Mouse (Mus musculus): Measurements from ENCODE around the gene Tigit. TPM values are rescaled to one million over a fixed set of nuclear protein-coding genes. Genes with fewer than 3 reads are reported as not detected.

Tigit gene
- polyA plus RNA-seq, 1 experiment from 2014 or later = not detected

DNA sequence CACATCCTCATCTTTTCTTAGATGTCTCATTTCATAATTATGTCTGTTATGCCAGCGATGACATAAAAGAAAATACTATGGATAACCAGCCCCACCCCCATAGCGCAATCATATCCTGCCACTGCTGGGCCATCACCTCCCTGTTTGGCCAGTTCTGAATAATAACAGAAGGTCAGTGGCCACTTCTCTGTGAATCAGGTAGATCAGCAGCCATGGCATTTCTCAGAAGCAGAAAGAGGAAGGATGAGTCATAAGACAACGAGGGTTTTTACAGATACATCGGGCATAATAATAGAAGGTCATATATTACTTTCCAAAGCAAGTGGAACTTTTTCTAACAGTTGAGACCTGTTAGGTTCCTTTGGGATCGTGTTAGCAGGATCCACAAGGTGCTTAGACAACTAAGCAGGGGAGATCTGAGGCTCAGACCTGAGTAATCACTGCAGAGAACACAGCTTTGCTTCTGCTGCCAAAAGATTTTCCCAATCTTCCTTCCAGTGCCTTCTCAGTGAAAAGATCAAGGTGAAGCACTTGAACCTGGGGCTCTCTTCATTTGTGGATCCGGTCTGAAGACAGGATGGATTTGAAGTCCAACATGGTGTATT, 8.7 kb downstream of the Tigit start:
- H3K4me2 ChIP-seq (replicated peaks; ENCODE audit: low read depth, low read length) = no peak overlapping the region
- no peaks in the 10 kb centered on the region for H3K9me3 ChIP-seq (ENCODE audit: low read length)
- no peak for ATAC-seq
- DNase-seq (ENCODE audit: low spot score) = no peak
- H3K4me3 ChIP-seq (ENCODE audit: low read depth, low read length) = no peak overlapping the region
- no peaks in the 10 kb centered on the region for H3K36me3 ChIP-seq (ENCODE audit: insufficient read depth, low read length)
- WGBS = 76% methylated on average over 6 of the region's 6 CpGs
- no peak for TF ChIP-seq CTCF (IDR thresholded peaks at IDR 0.05)
- TF ChIP-seq EP300 (IDR thresholded peaks at IDR 0.05) = no peak
- H3K9ac ChIP-seq (replicated peaks; ENCODE audit: low read depth) = no peak overlapping the region
- H3K27ac ChIP-seq (ENCODE audit: low read length) = no peak overlapping the region
- no peaks in the 10 kb centered on the region for H3K27me3 ChIP-seq (replicated peaks; ENCODE audit: insufficient read depth, low read length)
- no peaks in the 10 kb centered on the region for H3K4me1 ChIP-seq (ENCODE audit: insufficient read depth, low read depth, low read length)

DNA sequence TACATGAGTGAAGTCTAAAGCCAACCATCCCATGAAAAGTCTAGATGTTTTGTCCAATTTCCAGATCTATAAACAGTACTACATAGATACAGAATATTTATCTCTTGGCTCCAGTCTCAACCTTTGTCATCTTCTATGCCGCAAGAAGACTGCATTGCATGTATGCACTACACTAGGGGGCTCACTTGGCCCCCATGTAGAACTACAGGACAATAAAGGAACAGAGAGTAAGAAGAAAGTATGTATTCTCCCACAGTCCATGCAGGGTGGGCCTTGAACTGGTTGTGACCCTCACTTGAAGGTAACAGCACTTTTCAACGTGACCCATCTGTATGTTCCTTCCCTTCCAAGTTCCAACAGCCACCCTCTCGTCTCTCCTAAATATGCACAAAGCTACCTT, 9.7 kb downstream of the Tigit start:
- Histone ChIP-seq H3K9me3 (ENCODE audit: low read length) (no peaks in the 10 kb centered on the region), H3K27me3 (replicated peaks; ENCODE audit: insufficient read depth, low read length) (no peaks in the 10 kb centered on the region), H3K4me3 (ENCODE audit: low read depth, low read length) (no peak overlapping the region), H3K4me1 (ENCODE audit: insufficient read depth, low read depth, low read length) (no peaks in the 10 kb centered on the region), H3K27ac (ENCODE audit: low read length) (no peak overlapping the region), H3K4me2 (replicated peaks; ENCODE audit: low read depth, low read length) (no peak overlapping the region), H3K36me3 (ENCODE audit: insufficient read depth, low read length) (no peaks in the 10 kb centered on the region), H3K9ac (replicated peaks; ENCODE audit: low read depth) (no peak overlapping the region)
- ATAC-seq (no peak), DNase-seq (ENCODE audit: low spot score) (no peak)
- no peak for TF ChIP-seq CTCF (IDR thresholded peaks at IDR 0.05)
- no peak for TF ChIP-seq EP300 (IDR thresholded peaks at IDR 0.05)
- WGBS = 83% methylated on average over 3 of the region's 3 CpGs

DNA sequence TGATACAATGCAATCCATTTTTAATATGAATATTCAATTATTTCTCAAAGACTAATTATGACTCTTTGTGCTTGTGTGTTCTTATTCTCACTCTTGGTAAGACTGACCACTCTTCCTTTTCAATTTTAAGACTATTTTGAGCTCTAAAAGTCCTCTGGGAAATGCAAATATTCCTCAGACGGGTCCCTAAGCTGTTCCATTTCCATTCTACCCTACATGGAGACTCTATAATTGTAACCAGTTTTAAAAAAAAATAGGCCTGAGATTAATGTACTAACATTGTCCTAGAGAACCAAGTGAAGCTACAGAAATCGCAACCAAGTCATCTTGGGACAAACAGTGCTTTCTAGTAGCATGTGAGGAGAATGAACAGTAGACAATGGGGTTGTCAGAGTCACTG, 10.7 kb downstream of the Tigit start:
- ATAC-seq = no peak
- no peaks in the 10 kb centered on the region for H3K4me1 ChIP-seq (ENCODE audit: insufficient read depth, low read depth, low read length)
- H3K4me3 ChIP-seq (ENCODE audit: low read depth, low read length) = no peak overlapping the region
- no peaks in the 10 kb centered on the region for H3K36me3 ChIP-seq (ENCODE audit: insufficient read depth, low read length)
- WGBS = 74% methylated on average over 2 of the region's 2 CpGs
- H3K27me3 ChIP-seq (replicated peaks; ENCODE audit: insufficient read depth, low read length) = no peaks in the 10 kb centered on the region
- no peak overlapping the region for H3K4me2 ChIP-seq (replicated peaks; ENCODE audit: low read depth, low read length)
- TF ChIP-seq CTCF (IDR thresholded peaks at IDR 0.05) (no peak), EP300 (IDR thresholded peaks at IDR 0.05) (no peak)
- H3K9ac ChIP-seq (replicated peaks; ENCODE audit: low read depth) = no peak overlapping the region
- DNase-seq (ENCODE audit: low spot score) = no peak
- H3K9me3 ChIP-seq (ENCODE audit: low read length) = no peaks in the 10 kb centered on the region
- H3K27ac ChIP-seq (ENCODE audit: low read length) = no peak overlapping the region

DNA sequence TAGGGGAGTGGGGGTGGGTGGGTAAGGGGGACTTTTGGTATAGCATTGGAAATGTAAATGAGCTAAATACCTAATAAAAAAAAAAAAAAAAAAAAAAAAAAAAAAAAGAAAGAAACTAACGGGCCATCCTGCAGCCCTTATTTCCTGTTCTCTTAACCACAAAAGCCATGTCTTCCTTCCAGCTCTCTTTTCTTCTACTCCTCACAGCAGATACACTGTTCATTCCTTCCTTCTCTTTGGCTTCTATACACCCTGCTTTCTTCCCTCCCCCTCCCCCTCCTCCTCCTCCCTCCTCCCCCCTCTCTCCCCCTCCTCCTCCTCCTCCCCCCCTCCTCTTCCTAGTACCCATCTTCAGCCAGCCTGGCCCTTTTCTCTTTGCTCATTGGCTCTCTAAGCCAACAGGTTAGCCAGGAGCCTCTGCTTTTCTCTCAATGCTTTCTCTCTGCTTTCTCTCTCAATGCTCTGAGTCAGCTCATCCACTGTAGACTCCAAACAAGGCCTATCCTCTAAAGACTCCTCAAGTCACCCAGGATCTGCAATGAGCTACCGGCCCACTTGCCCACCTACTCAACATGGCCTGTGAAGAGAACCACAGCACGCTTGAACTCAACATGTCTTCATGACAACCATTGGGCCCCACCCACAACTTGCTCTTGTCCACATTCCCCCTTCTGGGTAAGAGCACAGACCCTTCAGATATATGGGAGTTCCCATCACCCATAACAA, 13.4 kb downstream of the Tigit start:
- no peaks in the 10 kb centered on the region for H3K27me3 ChIP-seq (replicated peaks; ENCODE audit: insufficient read depth, low read length)
- no peaks in the 10 kb centered on the region for H3K4me1 ChIP-seq (ENCODE audit: insufficient read depth, low read depth, low read length)
- no peak overlapping the region for H3K27ac ChIP-seq (ENCODE audit: low read length)
- DNase-seq (ENCODE audit: low spot score) (no peak), ATAC-seq (no peak)
- H3K4me3 ChIP-seq (ENCODE audit: low read depth, low read length) = no peak overlapping the region
- H3K9me3 ChIP-seq (ENCODE audit: low read length) = no peaks in the 10 kb centered on the region
- 83% methylated on average over 3 of the region's 3 CpGs for WGBS
- no peak overlapping the region for H3K9ac ChIP-seq (replicated peaks; ENCODE audit: low read depth)
- no peak for TF ChIP-seq EP300 (IDR thresholded peaks at IDR 0.05)
- no peak for TF ChIP-seq CTCF (IDR thresholded peaks at IDR 0.05)
- H3K4me2 ChIP-seq (replicated peaks; ENCODE audit: low read depth, low read length) = no peak overlapping the region
- no peaks in the 10 kb centered on the region for H3K36me3 ChIP-seq (ENCODE audit: insufficient read depth, low read length)

DNA sequence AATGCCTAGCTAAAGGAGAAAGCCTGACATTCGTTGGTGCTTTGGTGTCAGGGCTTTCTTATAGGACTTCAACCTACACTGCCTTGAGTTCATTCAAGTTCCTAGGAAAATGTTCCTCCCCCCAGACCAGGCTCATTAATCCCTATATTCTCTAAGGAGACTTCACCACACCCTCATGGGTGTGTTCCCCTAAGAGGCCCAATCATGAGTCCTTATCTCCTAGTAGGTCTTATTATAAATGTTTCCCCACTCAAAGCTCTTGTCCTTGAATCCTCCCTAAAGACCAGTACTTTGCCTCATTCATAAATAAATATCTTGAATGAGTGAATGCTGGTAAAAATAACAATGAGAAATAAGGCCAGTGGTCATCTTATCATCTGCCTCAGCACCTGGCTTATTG, 16.3 kb downstream of the Tigit start:
- TF ChIP-seq EP300 (IDR thresholded peaks at IDR 0.05) (no peak), CTCF (IDR thresholded peaks at IDR 0.05) (no peak)
- no peaks in the 10 kb centered on the region for H3K4me1 ChIP-seq (ENCODE audit: insufficient read depth, low read depth, low read length)
- H3K4me2 ChIP-seq (replicated peaks; ENCODE audit: low read depth, low read length) = no peak overlapping the region
- H3K36me3 ChIP-seq (ENCODE audit: insufficient read depth, low read length) = no peaks in the 10 kb centered on the region
- DNase-seq (ENCODE audit: low spot score) = no peak
- no peaks in the 10 kb centered on the region for H3K9me3 ChIP-seq (ENCODE audit: low read length)
- no peak for ATAC-seq
- H3K4me3 ChIP-seq (ENCODE audit: low read depth, low read length) = no peak overlapping the region
- H3K27ac ChIP-seq (ENCODE audit: low read length) = no peak overlapping the region
- WGBS = 75% methylated on average over 1 of the region's 1 CpGs
- no peak overlapping the region for H3K9ac ChIP-seq (replicated peaks; ENCODE audit: low read depth)
- H3K27me3 ChIP-seq (replicated peaks; ENCODE audit: insufficient read depth, low read length) = no peaks in the 10 kb centered on the region

DNA sequence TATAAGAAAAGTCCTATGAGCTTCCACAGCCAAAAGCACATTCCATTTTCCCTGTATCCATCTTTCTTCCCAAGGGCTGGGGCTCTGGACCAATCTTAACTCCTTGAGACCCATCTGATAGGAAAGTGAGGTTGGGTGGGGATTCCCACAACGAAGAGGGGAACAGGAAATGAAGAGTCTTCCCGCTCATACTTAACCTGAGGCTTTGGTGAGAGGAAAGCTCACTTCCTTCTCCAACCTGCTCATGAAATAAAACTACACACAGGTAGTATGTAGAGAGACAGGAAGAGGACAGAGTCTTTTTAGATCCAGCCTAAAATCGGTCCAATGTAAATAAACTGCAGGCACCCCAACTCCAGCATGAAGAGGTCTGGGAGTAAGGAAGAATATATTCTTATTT, 17.0 kb downstream of the Tigit start:
- WGBS = 78% methylated on average over 3 of the region's 3 CpGs
- no peaks in the 10 kb centered on the region for H3K9me3 ChIP-seq (ENCODE audit: low read length)
- DNase-seq (ENCODE audit: low spot score) (no peak), ATAC-seq (no peak)
- no peak overlapping the region for H3K4me2 ChIP-seq (replicated peaks; ENCODE audit: low read depth, low read length)
- H3K36me3 ChIP-seq (ENCODE audit: insufficient read depth, low read length) = no peaks in the 10 kb centered on the region
- H3K27ac ChIP-seq (ENCODE audit: low read length) = no peak overlapping the region
- no peak for TF ChIP-seq CTCF (IDR thresholded peaks at IDR 0.05)
- no peak for TF ChIP-seq EP300 (IDR thresholded peaks at IDR 0.05)
- no peak overlapping the region for H3K9ac ChIP-seq (replicated peaks; ENCODE audit: low read depth)
- H3K27me3 ChIP-seq (replicated peaks; ENCODE audit: insufficient read depth, low read length) = no peaks in the 10 kb centered on the region
- H3K4me3 ChIP-seq (ENCODE audit: low read depth, low read length) = no peak overlapping the region
- no peaks in the 10 kb centered on the region for H3K4me1 ChIP-seq (ENCODE audit: insufficient read depth, low read depth, low read length)
